17 mouse cellular contexts compared by ENCODE assay signal in the genomic region with DNA sequence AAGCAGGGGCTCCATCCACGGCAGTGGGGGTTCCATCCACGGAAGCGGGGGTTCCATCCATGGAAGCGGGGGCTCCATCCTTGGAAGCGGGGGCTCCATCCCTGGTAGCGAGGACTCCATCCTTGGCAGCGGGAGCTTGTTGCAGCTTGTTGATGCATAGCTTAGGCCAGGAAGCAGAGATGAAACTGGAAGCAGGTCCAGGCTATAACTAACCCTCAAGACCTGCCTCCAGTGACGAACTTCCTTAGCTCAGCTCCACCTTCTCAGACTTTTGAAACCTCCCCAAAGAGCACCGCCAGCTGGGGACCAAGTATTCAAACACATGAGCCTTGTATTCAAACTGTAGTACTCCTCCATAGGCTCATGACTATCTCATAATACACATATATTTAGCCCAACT.
"Had no signal": no experiment of that assay in that cellular context is flagged by ENCODE, and none has a peak within 500 bp of the region (broad histone marks: within the 10 kb centered on the region; RNA-seq: fewer than 3 reads in every experiment).

No protein-coding gene starts in this region.

- H3K9me3 ChIP-seq: neural tube, embryonic 12.5 days; neural tube, embryonic 13.5 days; neural tube, embryonic 15.5 days; stomach, embryonic 15.5 days had no signal

- H3K27ac ChIP-seq: neural tube, embryonic 12.5 days; neural tube, embryonic 13.5 days; neural tube, embryonic 15.5 days; stomach, embryonic 15.5 days; stomach, postnatal 0 days had no signal

- H3K27me3 ChIP-seq: neural tube, embryonic 12.5 days; stomach, embryonic 15.5 days had no signal

- H3K4me3 ChIP-seq: neural tube, embryonic 12.5 days; neural tube, embryonic 13.5 days; neural tube, embryonic 15.5 days; stomach, embryonic 15.5 days had no signal

- H3K36me3 ChIP-seq: neural tube, embryonic 12.5 days; neural tube, embryonic 13.5 days; neural tube, embryonic 15.5 days; stomach, embryonic 15.5 days had no signal

- H3K9ac ChIP-seq: neural tube, embryonic 12.5 days; neural tube, embryonic 13.5 days; neural tube, embryonic 15.5 days; stomach, embryonic 15.5 days had no signal

- H3K4me2 ChIP-seq: neural tube, embryonic 12.5 days; neural tube, embryonic 13.5 days; neural tube, embryonic 15.5 days; stomach, embryonic 15.5 days had no signal

- DNase-seq: retina, postnatal 1 day; right cerebral cortex, adult 18-20 months; right cerebral cortex, postnatal 14 days; right cerebral cortex, postnatal 25 days; right cerebral cortex, postnatal 4 days; spleen, adult 18-20 months; thymus, adult 18-20 months; thymus, adult 2 months; thymus, postnatal 14 days; thymus, postnatal 25 days; thymus, postnatal 36 days; thymus, postnatal 4 days had no signal

- H3K4me1 ChIP-seq: neural tube, embryonic 12.5 days; neural tube, embryonic 13.5 days; neural tube, embryonic 15.5 days; stomach, embryonic 15.5 days had no signal
